Mouse (Mus musculus): ENCODE data around the gene Itga7.

DNA sequence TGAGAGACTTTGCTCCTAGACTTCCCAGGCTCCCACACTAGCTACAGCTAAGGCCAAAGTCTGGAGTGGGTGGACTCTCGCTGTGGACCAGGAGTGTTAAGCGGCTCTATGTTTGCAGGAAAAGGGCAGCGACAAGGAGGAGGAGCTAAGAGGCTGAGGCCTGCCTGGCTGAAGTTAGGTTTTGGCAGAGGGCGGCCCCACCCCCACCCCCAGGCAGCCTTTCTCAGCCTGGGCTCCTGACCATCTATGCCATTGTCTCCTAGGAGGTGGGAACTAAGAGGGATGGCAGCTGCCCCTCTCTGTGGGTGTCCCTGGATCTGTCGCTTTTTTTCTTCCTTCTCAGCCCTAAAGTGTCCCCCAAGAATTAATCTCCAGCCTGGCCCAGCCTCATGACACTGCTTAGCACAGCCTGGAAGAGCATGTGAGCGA is 14.4 kb upstream of the Itga7 start:
- no peak for TF ChIP-seq CTCF (conservative IDR thresholded peaks at IDR 0.05; ENCODE audit: insufficient read depth, insufficient read length, low read depth, low read length)
- TF ChIP-seq POLR2A (IDR thresholded peaks at IDR 0.05; ENCODE audit: low read depth, low read length), result no peak

Data from kidney, adult 2 months (tissue).